Mouse (Mus musculus) heart, embryonic 13.5 days (tissue): ENCODE data around the gene Btbd1. TPM values are rescaled to one million over a fixed set of nuclear protein-coding genes. Genes with fewer than 3 reads are reported as not detected.
"Not testable (repeated sequence)": the region's sequence is repeated elsewhere in the genome, so short reads cannot be mapped to it uniquely, and the experiment has no call there.

ENCODE experiments used
- ATAC-seq: fragments of 200-750 bp; cut with Nextera tagmentation; 2 replicates; pipeline ENCODE4 v1.8.0; 2017; ENCODE audit warnings: moderate TSS enrichment; ENCODE audit not compliant: insufficient number of reproducible peaks, low FRiP score, low TSS enrichment; ENCODE audit errors: extremely low read depth
- H3K27ac ChIP-seq: fragments of 300-500 bp; sonication (generic); replicated peaks from 2 replicates; pipeline ENCODE4 v1.5.1; 2015; ENCODE audit warnings: moderate library complexity, mild to moderate bottlenecking, inconsistent platforms
- H3K27me3 ChIP-seq: fragments of 300-500 bp; sonication (generic); replicated peaks from 2 replicates; pipeline ENCODE4 v1.6.1; 2015; ENCODE audit warnings: mild to moderate bottlenecking, inconsistent platforms
- H3K36me3 ChIP-seq: fragments of 300-500 bp; sonication (generic); 2 replicates; pipeline ENCODE4 v1.6.1; 2015; ENCODE audit warnings: mild to moderate bottlenecking, inconsistent platforms
- H3K4me1 ChIP-seq: fragments of 300-500 bp; sonication (generic); 2 replicates; pipeline ENCODE4 v1.6.1; 2015; ENCODE audit warnings: inconsistent platforms
- H3K4me2 ChIP-seq: fragments of 300-500 bp; sonication (generic); 2 replicates; pipeline ENCODE4 v1.6.1; 2015; ENCODE audit warnings: inconsistent platforms, mild to moderate bottlenecking, moderate library complexity
- H3K4me3 ChIP-seq: fragments of 300-500 bp; sonication (generic); 2 replicates; pipeline ENCODE4 v1.5.1; 2015; ENCODE audit warnings: moderate library complexity, mild to moderate bottlenecking, inconsistent platforms
- H3K9ac ChIP-seq: fragments of 300-500 bp; sonication (generic); 2 replicates; pipeline ENCODE4 v1.6.1; 2015; ENCODE audit warnings: inconsistent platforms, mild to moderate bottlenecking, moderate library complexity
- H3K9me3 ChIP-seq: fragments of 300-500 bp; sonication (generic); 2 replicates; pipeline ENCODE4 v1.6.1; 2016; ENCODE audit warnings: inconsistent platforms
- WGBS: fragments of 180-500 bp; shearing (Covaris S2); methylation state at CpG from one replicate; pipeline ENCODE4 v1.1.7; 2015; ENCODE audit warnings: mixed read lengths; 5-methylcytosine and 5-hydroxymethylcytosine counted together
- polyA plus RNA-seq: library from polyadenylated mRNA; unstranded; fragments of >200 nt; fragmentation: Nextera tagmentation; extraction: Ambion mirVana; gene quantifications from 2 replicates; pipeline ENCODE4 v1.2.1, GENCODE M21; 2015

The Btbd1 gene
- polyA plus RNA-seq, 1 experiment from 2014 or later = 74.6 TPM

DNA sequence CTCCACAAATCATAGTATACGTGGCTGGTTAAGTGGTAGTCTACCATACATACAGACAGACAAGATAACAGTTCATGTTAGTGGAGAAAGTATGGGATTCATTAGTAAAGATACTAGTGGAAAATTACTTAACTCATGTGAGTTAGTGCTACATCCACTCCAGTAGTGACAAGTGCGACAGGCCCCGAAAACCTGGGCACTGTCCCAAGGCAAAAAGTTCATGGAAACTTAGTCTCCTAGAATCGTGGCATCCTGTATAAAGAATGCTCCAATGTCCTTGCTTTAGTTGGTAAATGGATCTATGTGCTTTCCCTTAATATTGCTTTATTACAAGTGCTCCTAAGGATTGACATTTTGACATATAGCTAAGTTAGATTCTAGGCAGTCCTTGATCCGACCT lies 8.5 kb upstream of the Btbd1 start:
- WGBS = 75% methylated on average over 5 of the region's 5 CpGs
- not testable (repeated sequence) for H3K4me3 ChIP-seq, ATAC-seq, H3K27me3 ChIP-seq, H3K27ac ChIP-seq, H3K9me3 ChIP-seq, H3K9ac ChIP-seq, H3K4me2 ChIP-seq, H3K36me3 ChIP-seq
- H3K4me1 ChIP-seq = peaks cover 15% of the 10 kb centered on the region

DNA sequence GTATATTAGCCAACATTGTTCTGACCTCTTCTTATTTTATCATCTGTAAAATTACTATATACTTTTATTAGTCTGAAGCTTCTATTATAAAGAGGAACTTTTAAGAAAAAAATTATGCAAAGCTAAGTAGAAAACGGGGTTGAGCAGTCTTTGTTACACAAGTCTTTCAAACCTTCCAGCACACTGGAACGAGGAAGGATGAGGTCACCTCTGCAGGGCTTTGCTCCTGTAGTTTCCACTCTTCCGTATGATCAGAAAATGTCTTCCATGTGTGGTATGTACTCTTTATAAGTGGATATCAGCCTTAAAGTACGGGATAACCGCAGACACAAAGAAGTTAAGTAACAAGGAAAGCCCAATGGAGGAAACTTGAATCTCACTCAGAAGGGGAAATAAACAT lies 6.2 kb upstream of the Btbd1 start:
- no peak overlapping the region for H3K27ac ChIP-seq
- H3K9me3 ChIP-seq = no peaks in the 10 kb centered on the region
- peaks cover 4% of the 10 kb centered on the region for H3K4me1 ChIP-seq
- 83% methylated on average over 5 of the region's 5 CpGs for WGBS
- H3K36me3 ChIP-seq = no peaks in the 10 kb centered on the region
- no peak for ATAC-seq
- no peak overlapping the region for H3K9ac ChIP-seq
- H3K4me3 ChIP-seq = no peak overlapping the region
- no peaks in the 10 kb centered on the region for H3K27me3 ChIP-seq
- H3K4me2 ChIP-seq = no peak overlapping the region

DNA sequence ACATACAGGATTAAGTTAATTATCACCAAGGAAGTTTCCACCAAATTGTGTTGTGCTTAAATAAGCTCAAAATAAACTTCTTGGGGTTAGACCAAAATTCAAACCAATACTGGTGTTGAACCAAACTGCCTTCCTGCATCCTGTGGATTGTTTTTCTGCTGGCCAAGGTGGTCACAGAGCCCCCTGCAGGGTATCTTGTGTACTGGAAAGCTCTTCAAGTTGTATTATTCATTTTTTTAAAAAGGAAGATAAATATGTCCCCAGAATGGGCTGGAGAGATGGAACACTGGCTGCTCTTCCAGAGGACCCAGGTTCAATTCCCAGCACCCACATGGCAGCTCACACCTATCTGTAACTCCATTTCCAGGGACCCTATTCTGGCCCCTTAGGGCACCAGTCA lies 5.6 kb upstream of the Btbd1 start:
- Histone ChIP-seq H3K27ac (no peak overlapping the region), H3K9me3 (no peaks in the 10 kb centered on the region), H3K36me3 (no peaks in the 10 kb centered on the region), H3K9ac (no peak overlapping the region), H3K27me3 (no peaks in the 10 kb centered on the region), H3K4me3 (no peak overlapping the region), H3K4me1 (peaks cover 1% of the 10 kb centered on the region), H3K4me2 (no peak overlapping the region)
- no peak for ATAC-seq

DNA sequence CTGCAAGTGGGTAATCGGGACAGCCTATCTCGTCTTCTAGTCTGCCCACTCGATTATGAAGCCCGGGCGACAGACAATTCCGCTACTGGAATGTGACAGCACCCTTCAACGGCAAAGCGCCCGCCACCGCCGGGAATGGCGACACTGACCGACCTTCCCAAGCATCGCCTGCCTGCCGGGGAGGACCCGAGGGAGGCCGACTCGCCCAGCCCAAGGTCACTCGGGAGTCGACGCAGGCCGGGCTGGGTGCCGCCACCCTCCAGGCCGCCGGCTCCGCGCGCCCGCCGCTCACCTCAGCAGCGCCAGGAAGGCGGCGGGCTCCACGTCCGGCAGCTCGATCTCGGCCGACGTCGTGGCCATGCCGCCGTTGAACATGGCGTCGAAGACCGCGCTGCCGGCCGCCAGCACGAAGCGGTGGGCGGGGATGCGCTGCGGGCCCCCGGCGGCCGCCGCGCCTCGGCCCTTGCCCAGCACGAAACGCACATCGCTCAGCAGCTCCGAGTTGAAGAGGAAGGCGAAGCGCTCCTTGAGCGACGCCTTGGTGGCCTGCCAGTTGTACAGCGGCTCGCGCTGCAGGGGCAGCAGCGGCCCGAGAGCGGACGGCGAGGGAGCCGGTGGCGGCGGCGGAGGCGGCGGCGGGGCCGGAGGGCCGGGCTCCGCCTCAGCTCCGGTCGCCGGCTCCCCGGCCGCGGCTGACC lies 401 bp downstream of the Btbd1 start:
- peak overlapping the region; percentile 98 for H3K27ac ChIP-seq
- peak; percentile 63; the same call in 1 of the 2 replicates for ATAC-seq
- H3K27me3 ChIP-seq = no peaks in the 10 kb centered on the region
- peak overlapping the region; percentile 83 for H3K4me2 ChIP-seq
- H3K9me3 ChIP-seq = no peaks in the 10 kb centered on the region
- peak overlapping the region; percentile 89 for H3K4me3 ChIP-seq
- no peaks in the 10 kb centered on the region for H3K36me3 ChIP-seq
- H3K9ac ChIP-seq = peak overlapping the region; percentile 95
- under 1% methylated on average over 82 of the region's 91 CpGs for WGBS
- peaks cover 47% of the 10 kb centered on the region for H3K4me1 ChIP-seq

DNA sequence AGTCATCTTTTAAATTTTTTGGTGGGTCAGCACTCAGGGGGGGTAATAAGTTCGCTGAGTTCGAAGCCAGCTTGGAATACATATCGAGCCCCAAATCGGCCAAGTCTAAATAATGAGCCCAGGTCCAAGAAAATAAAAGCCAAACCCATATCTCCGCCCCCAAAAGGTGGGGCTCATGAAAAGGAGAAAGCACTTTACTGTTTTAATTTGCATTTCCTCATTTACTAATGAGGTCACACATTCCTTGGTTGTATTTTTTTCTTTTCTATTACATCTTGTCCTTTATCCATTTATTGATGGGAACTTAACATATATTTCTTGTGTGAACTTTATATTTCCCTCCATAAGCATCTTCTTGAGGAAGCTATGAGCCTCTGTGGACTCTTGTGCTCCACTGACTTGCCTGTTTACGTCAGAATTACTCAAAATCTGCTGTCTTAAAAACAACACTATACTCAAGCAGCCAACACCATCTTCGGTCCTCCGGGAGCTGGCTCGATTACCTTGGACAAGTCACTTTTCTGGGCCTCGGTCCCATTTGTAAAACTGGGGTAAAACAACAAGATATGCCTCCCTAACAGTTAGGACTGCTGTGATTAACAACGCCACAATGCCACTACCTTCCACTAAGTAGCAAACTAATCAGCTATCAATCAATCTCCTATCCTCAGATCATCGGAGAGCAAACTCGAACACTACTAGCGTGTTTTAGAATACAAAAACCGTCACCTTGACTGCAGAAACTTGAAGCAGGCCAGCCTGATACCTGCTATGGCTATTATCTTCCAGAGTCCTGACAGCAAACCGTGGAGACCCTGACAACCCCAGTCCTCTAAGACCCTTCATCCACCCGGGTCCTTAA lies 1.2 kb downstream of the Btbd1 start:
- Histone ChIP-seq H3K9me3 (no peaks in the 10 kb centered on the region), H3K4me1 (peaks cover 50% of the 10 kb centered on the region), H3K36me3 (no peaks in the 10 kb centered on the region), H3K4me3 (peak overlapping the region; percentile 89), H3K4me2 (peak overlapping the region; percentile 83), H3K27ac (peak overlapping the region; percentile 98), H3K27me3 (no peaks in the 10 kb centered on the region), H3K9ac (peak overlapping the region; percentile 95)
- WGBS = 26% methylated on average over 17 of the region's 17 CpGs
- peak; percentile 6; the same call in 1 of the 2 replicates for ATAC-seq

DNA sequence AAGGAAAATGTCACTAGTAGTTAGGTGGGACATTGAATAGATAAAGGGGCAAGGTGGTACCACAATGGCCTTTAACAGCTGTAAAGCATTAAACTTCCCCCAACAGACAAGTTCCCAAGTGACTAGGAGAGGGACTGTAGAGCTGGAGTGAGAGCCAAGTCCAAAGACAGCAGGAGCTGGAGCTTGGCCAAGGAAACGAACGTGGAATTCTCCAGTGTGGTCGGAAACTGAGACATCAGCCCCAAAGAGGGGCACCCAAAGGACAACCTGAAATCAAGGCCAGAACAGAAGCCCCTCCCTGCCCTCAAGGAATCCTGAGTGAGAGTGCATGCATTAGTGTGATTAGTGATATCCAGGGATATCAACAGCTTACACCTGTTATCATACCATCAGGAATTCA lies 3.9 kb downstream of the Btbd1 start:
- no peak for ATAC-seq
- Histone ChIP-seq H3K4me2 (peak overlapping the region; percentile 83), H3K9me3 (no peaks in the 10 kb centered on the region), H3K36me3 (no peaks in the 10 kb centered on the region), H3K27me3 (no peaks in the 10 kb centered on the region), H3K9ac (0 out of 2 replicates have a peak overlapping the region, but pooled peaks have one; percentile 69), H3K27ac (peak overlapping the region; percentile 60), H3K4me3 (peak overlapping the region; percentile 32), H3K4me1 (peaks cover 50% of the 10 kb centered on the region)
- WGBS = 13% methylated on average over 3 of the region's 3 CpGs

DNA sequence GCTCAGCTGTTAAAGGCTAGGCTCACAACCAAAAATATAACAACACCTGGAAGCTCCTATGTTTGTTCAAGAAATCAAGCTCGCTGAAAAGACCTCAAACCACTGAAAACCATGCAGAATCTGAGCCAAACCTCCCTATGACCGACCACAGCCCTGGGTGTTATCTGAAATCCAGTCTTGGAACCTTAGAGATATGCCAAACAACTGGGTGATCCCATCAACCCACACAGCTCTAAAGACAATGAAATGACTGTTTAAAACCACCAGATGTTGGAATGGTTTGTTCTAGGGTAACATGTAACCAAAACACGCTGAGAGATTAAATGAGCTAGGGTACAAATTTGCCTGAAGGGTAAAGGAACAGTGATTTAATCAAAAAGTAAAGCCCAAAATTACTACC lies 4.3 kb downstream of the Btbd1 start:
- H3K4me3 ChIP-seq = no peak overlapping the region
- peaks cover 49% of the 10 kb centered on the region for H3K4me1 ChIP-seq
- H3K4me2 ChIP-seq = peak overlapping the region; percentile 83
- no peaks in the 10 kb centered on the region for H3K9me3 ChIP-seq
- H3K27me3 ChIP-seq = no peaks in the 10 kb centered on the region
- no peaks in the 10 kb centered on the region for H3K36me3 ChIP-seq
- 57% methylated on average over 3 of the region's 3 CpGs for WGBS
- peak overlapping the region; percentile 60 for H3K27ac ChIP-seq
- H3K9ac ChIP-seq = 0 out of 2 replicates have a peak overlapping the region, but pooled peaks have one; percentile 25
- ATAC-seq = no peak

DNA sequence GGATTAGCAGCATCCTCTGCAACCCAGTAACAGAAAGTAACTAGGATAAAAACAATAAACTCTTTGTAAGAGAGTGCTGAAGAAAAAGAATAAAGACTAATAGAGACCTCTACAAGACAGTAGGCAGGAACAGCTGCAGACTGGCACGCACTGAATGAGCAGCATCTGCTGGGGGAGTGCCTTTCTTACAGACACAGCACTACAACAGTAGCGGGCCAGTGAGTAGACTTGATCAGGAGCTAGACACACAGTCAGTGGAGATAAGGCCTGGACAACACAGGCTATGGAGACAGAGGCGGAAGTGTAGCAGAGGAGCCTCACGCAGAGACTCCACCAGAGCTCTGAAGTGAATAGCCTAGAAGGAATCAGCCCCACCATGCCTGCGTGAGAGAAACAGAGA lies 23.2 kb downstream of the Btbd1 start:
- no peak for ATAC-seq
- Histone ChIP-seq H3K4me1 (peaks cover 7% of the 10 kb centered on the region), H3K27ac (peak overlapping the region; percentile 48; the same call in 1 of the 2 replicates), H3K9ac (peak overlapping the region; percentile 15; the same call in 1 of the 2 replicates), H3K27me3 (no peaks in the 10 kb centered on the region), H3K4me2 (no peak overlapping the region), H3K4me3 (no peak overlapping the region), H3K9me3 (no peaks in the 10 kb centered on the region), H3K36me3 (peaks cover 51% of the 10 kb centered on the region)
- 40% methylated on average over 5 of the region's 5 CpGs for WGBS

DNA sequence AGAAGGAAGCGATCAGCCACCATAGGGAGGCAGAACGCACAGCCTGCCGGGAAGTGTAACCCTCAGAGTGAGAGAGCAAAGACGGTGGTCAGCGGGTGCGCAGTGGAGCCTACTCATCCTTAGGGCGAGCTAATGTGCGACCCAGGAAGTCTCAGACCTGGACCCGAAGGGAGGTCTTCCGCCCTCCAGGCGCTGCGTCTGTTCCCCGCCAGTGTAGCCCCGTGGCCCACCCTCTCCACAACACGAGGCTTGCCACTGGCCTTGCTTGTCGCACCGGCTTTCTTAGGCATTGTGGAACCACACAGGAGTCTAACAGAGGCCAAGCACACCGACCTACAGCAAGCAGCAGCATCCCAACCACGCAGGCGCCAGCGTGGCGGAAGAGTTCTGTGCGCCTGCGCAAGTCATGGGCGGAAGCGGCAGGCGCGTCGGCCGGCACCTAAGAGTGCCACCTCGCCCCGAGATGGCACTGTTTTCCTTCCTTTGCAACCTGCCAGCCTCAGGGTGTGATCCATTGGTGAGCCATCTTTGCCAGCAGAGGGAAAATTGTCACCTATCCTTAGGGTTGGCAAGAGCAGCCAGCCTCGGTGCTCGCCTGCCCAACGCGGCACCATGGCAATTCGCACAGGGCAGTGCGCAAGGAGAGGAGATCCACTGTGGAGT lies 40.0 kb downstream of the Btbd1 start, which contains the start of gene 3110040N11Rik:
Gene 3110040N11Rik (minus strand): TSS at position 384 of the 663 bp plus-strand sequence.
- Histone ChIP-seq H3K27me3 (no peaks in the 10 kb centered on the region), H3K4me2 (peak within 1 kb of the TSS; percentile 87), H3K9ac (peak within 1 kb of the TSS; percentile 88), H3K27ac (peak within 1 kb of the TSS; percentile 96), H3K9me3 (no peaks in the 10 kb centered on the region), H3K4me1 (peaks cover 17% of the 10 kb centered on the region), H3K4me3 (peak within 1 kb of the TSS; percentile 66), H3K36me3 (peaks cover 49% of the 10 kb centered on the region)
- ATAC-seq = peak; percentile 78
- under 1% methylated on average over 38 of the region's 38 CpGs for WGBS

DNA sequence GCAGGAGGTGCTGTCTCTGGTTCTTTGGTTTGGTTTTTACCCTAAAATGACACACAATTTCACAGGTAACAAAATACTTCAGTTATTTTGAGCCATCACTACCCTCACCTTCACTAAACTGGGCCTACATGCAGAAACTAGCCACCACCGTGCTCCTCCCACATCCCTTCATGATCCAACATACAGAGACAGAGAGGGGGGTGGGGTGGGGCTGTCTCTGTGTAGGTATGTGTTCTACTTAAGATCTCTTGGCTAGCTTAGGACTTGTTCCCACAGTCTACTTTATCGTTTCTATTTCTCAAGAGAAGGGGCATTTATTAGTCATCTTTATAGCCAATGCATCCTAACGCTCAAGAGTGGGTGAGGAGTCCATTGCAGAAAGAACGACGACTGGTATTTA lies 40.7 kb downstream of the Btbd1 start:
- peak overlapping the region; percentile 88 for H3K9ac ChIP-seq
- WGBS = 3% methylated on average over 5 of the region's 5 CpGs
- H3K27ac ChIP-seq = peak overlapping the region; percentile 96
- H3K9me3 ChIP-seq = no peaks in the 10 kb centered on the region
- H3K4me2 ChIP-seq = peak overlapping the region; percentile 87
- H3K27me3 ChIP-seq = no peaks in the 10 kb centered on the region
- ATAC-seq = no peak; the same call in 1 of the 2 replicates
- peak overlapping the region; percentile 66 for H3K4me3 ChIP-seq
- peaks cover 49% of the 10 kb centered on the region for H3K36me3 ChIP-seq
- peaks cover 17% of the 10 kb centered on the region for H3K4me1 ChIP-seq

DNA sequence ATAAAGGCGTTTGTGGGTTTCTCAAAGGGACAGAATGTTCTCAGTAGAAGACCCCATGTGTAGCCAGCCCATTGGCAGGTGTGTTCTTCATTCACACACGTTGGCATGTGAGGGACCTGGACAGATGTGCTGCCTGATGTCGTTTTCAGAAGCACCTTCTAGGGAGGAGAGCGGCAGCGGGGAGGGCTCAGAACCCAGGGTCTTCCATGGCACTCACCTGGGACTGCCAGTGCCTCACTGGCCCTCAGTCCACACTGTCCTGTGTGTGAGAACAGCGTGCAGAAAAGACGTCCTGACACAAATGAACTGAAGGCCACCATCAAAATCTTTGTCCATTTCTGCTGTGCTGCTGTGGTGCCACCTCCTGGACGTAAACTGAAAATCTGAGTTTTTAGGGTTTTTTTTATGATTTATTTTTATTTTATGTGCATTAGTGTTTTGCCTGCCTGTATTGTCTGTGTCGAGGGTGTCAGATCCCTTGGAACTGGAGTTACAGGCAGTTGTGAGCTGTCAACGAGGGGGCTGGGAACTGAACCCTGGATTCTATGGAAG lies 51.5 kb downstream of the Btbd1 start:
- WGBS = 69% methylated on average over 10 of the region's 10 CpGs
- H3K27me3 ChIP-seq = no peaks in the 10 kb centered on the region
- peaks cover 46% of the 10 kb centered on the region for H3K36me3 ChIP-seq
- H3K4me3 ChIP-seq = no peak overlapping the region
- no peak overlapping the region for H3K9ac ChIP-seq
- no peak for ATAC-seq
- H3K4me1 ChIP-seq = peaks cover 7% of the 10 kb centered on the region
- H3K4me2 ChIP-seq = no peak overlapping the region
- peaks cover 9% of the 10 kb centered on the region for H3K9me3 ChIP-seq
- no peak overlapping the region for H3K27ac ChIP-seq
